Mouse (Mus musculus) embryonic facial prominence, embryonic 12.5 days (tissue): ENCODE measurements at regions not wholly inside any gene's neighbourhood (a gene's known extent, or its start where the extent isn't known, plus 50 kb on each side); places are given as distances from the start of the nearest gene placed in this dataset.

Experiments
- ATAC-seq: fragments of 200-750 bp; cut with Nextera tagmentation; 2 replicates; pipeline ENCODE4 v1.8.0; 2017; ENCODE audit not compliant: insufficient number of reproducible peaks, insufficient read depth, low FRiP score, low TSS enrichment
- H3K27ac ChIP-seq: fragments of 300-500 bp; sonication (generic); 2 replicates; pipeline ENCODE4 v1.5.1; 2016; ENCODE audit warnings: mild to moderate bottlenecking
- H3K27me3 ChIP-seq: fragments of 300-500 bp; sonication (generic); 2 replicates; pipeline ENCODE4 v1.6.1; 2016; ENCODE audit warnings: mild to moderate bottlenecking, moderate library complexity
- H3K36me3 ChIP-seq: fragments of 300-500 bp; sonication (generic); 2 replicates; pipeline ENCODE4 v1.6.1; 2016; ENCODE audit warnings: mild to moderate bottlenecking
- H3K4me1 ChIP-seq: fragments of 300-500 bp; sonication (generic); 2 replicates; pipeline ENCODE4 v1.6.1; 2016
- H3K4me2 ChIP-seq: fragments of 300-500 bp; sonication (generic); replicated peaks from 2 replicates; pipeline ENCODE4 v1.6.1; 2016; ENCODE audit warnings: mild to moderate bottlenecking, moderate library complexity
- H3K4me3 ChIP-seq: fragments of 300-500 bp; sonication (generic); 2 replicates; pipeline ENCODE4 v1.5.1; 2016; ENCODE audit warnings: mild to moderate bottlenecking
- H3K9ac ChIP-seq: fragments of 300-500 bp; sonication (generic); 2 replicates; pipeline ENCODE4 v1.6.1; 2016; ENCODE audit warnings: mild to moderate bottlenecking, moderate library complexity
- H3K9me3 ChIP-seq: fragments of 300-500 bp; sonication (generic); 2 replicates; pipeline ENCODE4 v1.6.1; 2016; ENCODE audit warnings: mild to moderate bottlenecking, moderate library complexity
- WGBS: fragments of 180-500 bp; shearing (Covaris S2); methylation state at CpG from one replicate; pipeline ENCODE4 v1.1.7; 2016; 5-methylcytosine and 5-hydroxymethylcytosine counted together

DNA sequence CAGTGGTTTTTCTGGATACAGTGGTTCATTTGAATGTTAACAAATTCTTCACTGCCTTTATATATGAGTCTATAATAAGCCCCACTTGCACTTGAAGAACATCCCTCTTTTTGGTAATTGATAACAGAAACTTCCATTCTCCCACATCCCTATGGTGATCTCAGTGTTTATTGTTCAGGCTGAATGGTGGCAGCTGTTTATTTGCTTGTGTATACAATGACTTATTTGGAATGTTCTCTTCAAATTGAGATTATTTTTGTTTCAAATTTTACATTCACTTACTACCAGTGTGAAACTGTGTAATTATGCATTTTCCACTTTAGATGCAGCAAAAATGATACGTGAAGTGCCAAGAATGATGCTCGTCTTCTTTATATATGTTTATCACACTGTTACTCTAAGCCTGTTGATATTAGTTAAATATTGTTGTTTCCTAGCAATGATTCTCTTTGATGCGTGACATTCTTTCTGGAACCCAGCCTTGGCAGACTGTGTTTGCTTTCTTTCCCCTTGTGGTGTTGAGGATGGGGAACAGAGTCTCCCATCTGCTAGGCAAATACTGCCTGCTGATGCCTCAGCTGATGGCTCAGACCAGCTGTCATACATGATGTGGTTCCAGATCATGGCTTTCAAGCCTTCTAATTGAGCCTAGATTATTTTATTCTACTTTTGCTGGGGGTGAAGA, 389.1 kb downstream of the Cd109 start:
- 83% methylated on average over 3 of the region's 3 CpGs for WGBS
- Histone ChIP-seq H3K27me3 (no peaks in the 10 kb centered on the region), H3K9me3 (no peaks in the 10 kb centered on the region), H3K9ac (no peak overlapping the region), H3K36me3 (no peaks in the 10 kb centered on the region), H3K27ac (no peak overlapping the region), H3K4me3 (no peak overlapping the region), H3K4me1 (no peaks in the 10 kb centered on the region), H3K4me2 (no peak overlapping the region)
- no peak for ATAC-seq

DNA sequence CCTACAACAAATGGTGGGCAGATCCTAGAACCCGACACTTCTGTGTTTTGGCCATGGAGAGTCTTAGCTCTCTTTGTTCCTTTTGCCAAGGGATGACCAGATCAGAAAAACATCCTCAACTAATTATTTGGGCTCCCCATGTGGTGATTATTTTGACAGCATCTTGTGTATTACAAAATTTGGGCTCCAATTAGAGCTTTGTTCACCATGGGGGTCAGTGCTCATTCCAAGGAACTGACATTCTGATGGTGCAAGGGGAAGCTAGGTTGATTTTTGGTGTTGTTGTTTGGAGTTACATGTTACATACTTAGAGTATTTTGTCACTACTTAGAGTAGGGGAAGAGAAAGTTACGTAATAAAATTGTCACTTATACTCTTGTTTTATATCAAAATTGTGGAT, 406.9 kb downstream of the Cd109 start:
- WGBS, result 97% methylated on average over 2 of the region's 2 CpGs

DNA sequence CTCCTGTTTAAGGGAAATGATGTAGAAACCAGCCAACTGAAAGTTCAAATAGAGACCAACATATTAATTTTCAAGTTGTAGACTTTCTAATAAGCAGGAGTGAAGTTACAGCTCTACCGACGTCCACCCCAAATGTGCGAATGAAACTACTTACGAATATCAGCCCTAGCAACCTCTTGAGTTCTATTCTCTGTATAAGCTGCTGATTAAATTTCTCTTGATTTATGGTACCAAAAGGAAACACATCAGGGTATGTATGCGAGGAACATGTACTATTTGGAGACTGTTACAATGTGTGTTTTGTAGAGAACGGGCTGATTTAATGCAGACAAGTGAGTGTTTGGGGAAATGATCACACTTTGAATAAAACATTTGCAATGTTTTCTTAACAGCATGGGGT, 412.9 kb downstream of the Cd109 start:
- ATAC-seq, result no peak
- no peak overlapping the region for H3K27ac ChIP-seq
- 72% methylated on average over 6 of the region's 6 CpGs for WGBS

More for the DNA sequence above, 406.9 kb downstream of the Cd109 start:
- no peak overlapping the region for H3K4me3 ChIP-seq
- H3K27me3 ChIP-seq, result no peaks in the 10 kb centered on the region
- H3K4me2 ChIP-seq, result no peak overlapping the region
- H3K36me3 ChIP-seq, result no peaks in the 10 kb centered on the region
- no peak for ATAC-seq
- H3K9ac ChIP-seq, result no peak overlapping the region
- no peaks in the 10 kb centered on the region for H3K4me1 ChIP-seq
- no peak overlapping the region for H3K27ac ChIP-seq
- no peaks in the 10 kb centered on the region for H3K9me3 ChIP-seq

DNA sequence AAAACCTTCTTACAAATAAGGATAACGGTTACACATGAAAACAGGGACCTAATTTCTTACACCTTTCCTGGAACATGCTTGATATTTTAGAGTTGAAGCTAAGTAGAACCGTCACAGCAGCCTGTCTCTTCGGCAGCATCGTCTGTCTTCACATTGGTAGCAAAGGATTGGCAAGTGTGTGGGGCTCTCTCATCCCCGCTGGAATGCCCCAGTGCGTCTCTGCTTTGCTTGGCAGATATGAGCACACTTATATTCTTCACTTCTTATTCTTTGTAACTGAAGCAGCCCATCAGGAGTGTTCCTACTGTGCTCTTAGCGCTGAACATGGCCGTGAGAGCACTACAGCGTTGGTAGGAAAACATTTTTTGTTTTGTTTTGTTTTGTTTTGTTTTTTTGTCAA, 414.1 kb downstream of the Cd109 start:
- Histone ChIP-seq H3K27ac (no peak overlapping the region), H3K4me3 (no peak overlapping the region), H3K9me3 (no peaks in the 10 kb centered on the region), H3K27me3 (no peaks in the 10 kb centered on the region), H3K36me3 (no peaks in the 10 kb centered on the region), H3K4me1 (no peaks in the 10 kb centered on the region), H3K9ac (no peak overlapping the region), H3K4me2 (0 out of 2 replicates have a peak overlapping the region, but pooled peaks have one; percentile 9)
- no peak for ATAC-seq
- WGBS, result 71% methylated on average over 9 of the region's 9 CpGs

More for the DNA sequence above, 412.9 kb downstream of the Cd109 start:
- H3K9me3 ChIP-seq, result no peaks in the 10 kb centered on the region
- no peak overlapping the region for H3K4me3 ChIP-seq
- H3K36me3 ChIP-seq, result no peaks in the 10 kb centered on the region
- H3K4me1 ChIP-seq, result no peaks in the 10 kb centered on the region
- H3K27me3 ChIP-seq, result no peaks in the 10 kb centered on the region
- no peak overlapping the region for H3K9ac ChIP-seq
- no peak overlapping the region for H3K4me2 ChIP-seq

DNA sequence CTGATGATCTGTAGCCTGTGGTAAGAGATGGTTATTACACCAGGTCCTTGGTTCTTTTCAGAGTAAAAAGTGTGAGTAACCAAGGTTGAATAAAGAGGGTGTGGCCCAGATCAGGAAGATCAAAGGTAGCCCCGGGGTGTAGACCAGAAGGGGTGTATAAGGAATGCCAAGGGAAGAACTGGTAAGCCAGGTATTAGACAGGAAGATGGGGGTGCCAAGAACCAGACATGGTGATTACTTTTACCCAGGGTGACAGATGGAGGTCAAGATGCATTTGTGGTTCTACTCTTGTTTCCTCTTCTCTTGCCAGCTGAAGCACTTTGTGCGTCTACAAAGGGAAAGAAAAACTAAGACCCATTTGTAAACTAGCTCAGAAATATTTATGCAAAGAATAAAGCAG, 420.3 kb downstream of the Cd109 start:
- WGBS, result 73% methylated on average over 2 of the region's 2 CpGs
- no peaks in the 10 kb centered on the region for H3K27me3 ChIP-seq
- ATAC-seq, result no peak
- no peak overlapping the region for H3K4me2 ChIP-seq
- no peaks in the 10 kb centered on the region for H3K4me1 ChIP-seq
- no peak overlapping the region for H3K4me3 ChIP-seq
- H3K36me3 ChIP-seq, result no peaks in the 10 kb centered on the region
- H3K9me3 ChIP-seq, result no peaks in the 10 kb centered on the region
- H3K9ac ChIP-seq, result no peak overlapping the region
- no peak overlapping the region for H3K27ac ChIP-seq

DNA sequence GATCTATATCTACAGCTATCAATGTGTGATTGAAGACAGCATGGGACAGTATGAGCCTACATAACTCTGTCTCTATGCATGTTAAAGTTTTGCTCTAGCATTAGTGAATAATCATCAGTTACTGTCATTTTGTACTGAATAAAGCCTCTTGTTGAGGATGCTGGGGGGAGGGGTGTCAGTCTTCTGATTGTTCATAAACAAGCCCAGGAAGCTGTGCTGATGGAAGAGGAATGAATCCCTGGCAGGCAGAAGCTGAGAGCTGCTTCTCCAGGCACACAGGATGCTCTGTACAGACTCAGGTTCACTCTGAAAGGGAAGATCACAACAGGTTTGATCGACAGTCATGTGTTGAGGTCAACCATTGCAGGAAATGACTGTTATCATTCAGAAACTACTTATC, 421.7 kb downstream of the Cd109 start:
- Histone ChIP-seq H3K27me3 (no peaks in the 10 kb centered on the region), H3K36me3 (no peaks in the 10 kb centered on the region), H3K27ac (no peak overlapping the region), H3K4me1 (no peaks in the 10 kb centered on the region), H3K4me3 (no peak overlapping the region), H3K4me2 (no peak overlapping the region), H3K9ac (no peak overlapping the region), H3K9me3 (no peaks in the 10 kb centered on the region)
- no peak for ATAC-seq
- WGBS, result 51% methylated on average over 1 of the region's 1 CpGs

DNA sequence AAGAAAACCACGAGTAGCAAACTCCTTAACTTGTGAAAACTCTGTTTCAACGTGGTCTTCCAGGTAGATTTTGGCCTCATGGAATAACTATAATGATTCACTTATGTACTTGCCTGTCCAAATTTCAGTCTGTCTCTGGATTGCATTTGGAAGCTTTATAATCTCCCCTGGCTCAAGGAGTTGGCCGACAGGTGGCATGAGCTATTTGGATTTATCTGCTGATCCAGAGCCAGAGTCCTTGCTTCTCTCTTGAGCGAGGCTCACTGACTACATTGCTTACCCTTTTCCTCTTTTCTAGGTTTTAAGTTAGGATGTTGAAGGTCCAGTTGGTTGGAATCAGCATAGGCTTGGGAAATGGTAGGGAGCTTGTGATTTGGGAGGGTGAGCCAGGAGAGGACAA, 423.6 kb downstream of the Cd109 start:
- Histone ChIP-seq H3K4me3 (no peak overlapping the region), H3K4me2 (no peak overlapping the region), H3K27ac (no peak overlapping the region), H3K9me3 (no peaks in the 10 kb centered on the region), H3K4me1 (no peaks in the 10 kb centered on the region), H3K9ac (no peak overlapping the region), H3K36me3 (no peaks in the 10 kb centered on the region), H3K27me3 (no peaks in the 10 kb centered on the region)
- 86% methylated on average over 4 of the region's 4 CpGs for WGBS
- ATAC-seq, result no peak

DNA sequence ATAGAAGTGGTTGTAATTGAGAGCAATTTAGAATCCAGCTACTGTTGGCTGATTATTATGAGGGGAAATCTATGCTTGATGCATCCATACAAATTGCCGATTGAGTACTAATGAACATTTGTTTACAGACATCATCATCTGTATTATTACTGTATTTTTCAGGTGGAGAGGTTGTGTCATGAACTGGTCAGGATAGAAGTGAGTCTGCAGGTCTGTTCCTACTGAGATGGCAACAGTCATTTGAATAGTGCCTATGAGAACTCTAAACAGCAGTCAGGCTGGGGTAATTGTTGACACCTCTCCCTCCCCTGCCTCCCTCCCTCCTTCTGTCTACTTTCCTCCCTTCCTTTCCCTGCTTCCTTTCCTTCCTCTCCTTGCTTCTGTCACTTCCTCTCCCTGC, 429.0 kb downstream of the Cd109 start:
- no peak overlapping the region for H3K4me2 ChIP-seq
- no peaks in the 10 kb centered on the region for H3K4me1 ChIP-seq
- H3K9ac ChIP-seq, result no peak overlapping the region
- 93% methylated on average over 1 of the region's 1 CpGs for WGBS
- H3K27ac ChIP-seq, result no peak overlapping the region
- no peak overlapping the region for H3K4me3 ChIP-seq
- no peaks in the 10 kb centered on the region for H3K36me3 ChIP-seq
- no peak for ATAC-seq
- H3K9me3 ChIP-seq, result no peaks in the 10 kb centered on the region
- H3K27me3 ChIP-seq, result no peaks in the 10 kb centered on the region

DNA sequence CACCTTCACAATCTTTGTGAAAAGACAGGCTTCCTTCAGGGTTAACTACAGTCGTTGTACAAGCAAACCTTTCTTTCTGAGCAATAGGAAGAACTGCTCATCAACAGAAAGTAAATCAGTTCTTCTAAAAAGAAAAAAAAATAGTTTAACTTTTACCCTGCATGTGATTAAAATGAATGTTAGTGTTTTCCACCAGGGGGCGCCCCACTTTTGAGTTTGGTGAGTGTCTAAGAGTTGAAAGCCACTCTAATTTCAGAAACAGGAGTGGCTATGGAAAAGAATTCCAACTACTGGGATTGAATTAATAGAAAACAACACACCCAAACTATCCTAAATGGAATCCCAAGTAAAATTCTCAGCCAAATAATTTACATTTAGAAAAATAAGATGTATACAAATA, 430.0 kb downstream of the Cd109 start:
- no peak for ATAC-seq
- Histone ChIP-seq H3K9ac (no peak overlapping the region), H3K27ac (no peak overlapping the region), H3K27me3 (no peaks in the 10 kb centered on the region), H3K4me2 (no peak overlapping the region), H3K9me3 (no peaks in the 10 kb centered on the region), H3K4me1 (no peaks in the 10 kb centered on the region), H3K4me3 (no peak overlapping the region), H3K36me3 (no peaks in the 10 kb centered on the region)
- 4% methylated on average over 2 of the region's 2 CpGs for WGBS

DNA sequence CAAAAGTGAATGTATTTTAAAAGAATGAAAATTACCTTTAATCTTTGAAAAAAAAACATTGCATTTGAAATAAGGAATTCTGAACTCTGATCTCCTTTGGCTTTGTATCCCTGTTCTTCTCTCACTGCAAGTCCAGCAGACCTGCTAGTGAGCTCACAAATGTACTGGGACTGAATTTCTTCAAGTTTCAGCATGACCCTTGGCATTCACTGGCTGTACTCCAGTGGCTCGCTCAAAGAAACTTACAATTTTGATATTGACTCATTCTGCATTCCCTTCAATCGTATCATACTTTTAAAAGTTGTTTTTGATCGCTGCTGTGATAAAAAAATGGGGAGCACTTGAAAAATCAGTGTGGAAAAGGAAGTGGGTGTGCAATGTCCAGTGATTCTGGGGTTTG, 456.6 kb downstream of the Cd109 start:
- Histone ChIP-seq H3K27me3 (no peaks in the 10 kb centered on the region), H3K36me3 (no peaks in the 10 kb centered on the region), H3K4me3 (no peak overlapping the region), H3K27ac (no peak overlapping the region), H3K4me2 (no peak overlapping the region), H3K4me1 (no peaks in the 10 kb centered on the region), H3K9me3 (no peaks in the 10 kb centered on the region), H3K9ac (no peak overlapping the region)
- 74% methylated on average over 3 of the region's 3 CpGs for WGBS
- no peak for ATAC-seq

DNA sequence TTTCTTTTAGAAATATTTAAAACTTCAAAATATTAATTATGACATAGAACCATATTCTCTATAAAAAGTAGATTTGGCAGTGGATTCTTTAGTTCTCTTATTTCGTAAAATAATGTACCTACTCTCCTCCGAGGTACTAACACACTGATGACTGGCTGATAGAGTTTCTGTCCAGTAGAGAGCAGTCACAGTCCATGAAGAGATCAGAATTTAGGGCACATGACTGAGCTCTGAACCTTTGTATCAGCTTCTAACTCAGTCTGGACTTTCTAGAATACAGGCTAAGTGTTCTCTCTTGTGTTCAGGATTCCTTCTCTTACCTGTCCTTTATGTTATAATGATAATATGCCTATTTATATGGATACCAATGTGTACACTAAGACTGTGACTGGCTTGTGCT, 494.3 kb downstream of the Cd109 start:
- no peaks in the 10 kb centered on the region for H3K36me3 ChIP-seq
- no peak overlapping the region for H3K27ac ChIP-seq
- H3K4me3 ChIP-seq, result no peak overlapping the region
- no peak for ATAC-seq
- no peaks in the 10 kb centered on the region for H3K9me3 ChIP-seq
- H3K27me3 ChIP-seq, result no peaks in the 10 kb centered on the region
- no peaks in the 10 kb centered on the region for H3K4me1 ChIP-seq
- H3K9ac ChIP-seq, result no peak overlapping the region
- H3K4me2 ChIP-seq, result no peak overlapping the region
- WGBS, result 58% methylated on average over 2 of the region's 2 CpGs

DNA sequence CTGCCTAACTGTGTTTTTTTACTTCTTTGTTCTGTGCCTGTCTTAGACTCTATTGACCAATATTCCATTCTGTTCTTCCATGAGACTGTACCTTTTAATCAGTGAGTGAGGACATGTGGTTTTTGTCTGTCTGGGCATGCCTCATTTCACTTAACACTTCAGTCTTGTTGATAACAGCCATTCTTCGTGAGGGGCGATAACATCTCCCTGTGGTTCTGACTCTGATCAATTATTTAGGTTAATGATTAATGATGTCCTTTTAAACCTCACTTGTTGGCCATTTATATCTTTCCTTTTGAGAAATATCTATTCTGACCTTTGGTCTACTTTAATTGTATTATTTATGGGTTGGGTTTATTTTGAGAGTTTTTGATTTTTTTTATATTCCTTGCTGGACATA, 496.0 kb downstream of the Cd109 start:
- H3K27ac ChIP-seq, result no peak overlapping the region
- H3K27me3 ChIP-seq, result no peaks in the 10 kb centered on the region
- no peak overlapping the region for H3K9ac ChIP-seq
- H3K4me1 ChIP-seq, result no peaks in the 10 kb centered on the region
- no peak overlapping the region for H3K4me3 ChIP-seq
- H3K4me2 ChIP-seq, result no peak overlapping the region
- no peaks in the 10 kb centered on the region for H3K9me3 ChIP-seq
- no peaks in the 10 kb centered on the region for H3K36me3 ChIP-seq
- ATAC-seq, result no peak
- 71% methylated on average over 2 of the region's 2 CpGs for WGBS

DNA sequence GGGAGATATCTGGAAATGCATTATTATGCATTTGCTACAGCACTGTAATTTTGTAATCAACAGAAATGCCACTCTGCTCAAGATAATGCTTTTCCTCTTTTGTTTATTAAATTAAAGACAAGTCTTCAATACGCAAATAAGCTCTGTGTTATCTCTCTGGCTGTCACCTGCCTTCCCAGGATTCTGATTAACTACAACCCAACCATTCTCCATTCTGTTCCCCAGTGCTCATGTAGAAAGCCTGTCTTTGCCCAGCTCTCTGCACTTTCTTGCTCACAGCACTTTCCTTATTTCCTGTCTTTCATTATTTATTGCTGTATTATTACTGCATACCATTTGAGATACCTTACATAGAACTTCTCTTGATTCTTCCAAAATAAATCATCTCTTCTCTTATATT, 525.6 kb downstream of the Cd109 start:
- H3K4me3 ChIP-seq, result no peak overlapping the region
- no peak overlapping the region for H3K4me2 ChIP-seq
- H3K27ac ChIP-seq, result no peak overlapping the region
- 88% methylated on average over 1 of the region's 1 CpGs for WGBS
- no peaks in the 10 kb centered on the region for H3K4me1 ChIP-seq
- no peaks in the 10 kb centered on the region for H3K36me3 ChIP-seq
- no peaks in the 10 kb centered on the region for H3K27me3 ChIP-seq
- no peak overlapping the region for H3K9ac ChIP-seq
- ATAC-seq, result no peak
- H3K9me3 ChIP-seq, result no peaks in the 10 kb centered on the region
